Mouse (Mus musculus): ENCODE data around the gene Zfp750.
A peak's percentile ranks its signal among the peaks of the same experiment; 100 is the strongest.

Gene Zfp750

DNA sequence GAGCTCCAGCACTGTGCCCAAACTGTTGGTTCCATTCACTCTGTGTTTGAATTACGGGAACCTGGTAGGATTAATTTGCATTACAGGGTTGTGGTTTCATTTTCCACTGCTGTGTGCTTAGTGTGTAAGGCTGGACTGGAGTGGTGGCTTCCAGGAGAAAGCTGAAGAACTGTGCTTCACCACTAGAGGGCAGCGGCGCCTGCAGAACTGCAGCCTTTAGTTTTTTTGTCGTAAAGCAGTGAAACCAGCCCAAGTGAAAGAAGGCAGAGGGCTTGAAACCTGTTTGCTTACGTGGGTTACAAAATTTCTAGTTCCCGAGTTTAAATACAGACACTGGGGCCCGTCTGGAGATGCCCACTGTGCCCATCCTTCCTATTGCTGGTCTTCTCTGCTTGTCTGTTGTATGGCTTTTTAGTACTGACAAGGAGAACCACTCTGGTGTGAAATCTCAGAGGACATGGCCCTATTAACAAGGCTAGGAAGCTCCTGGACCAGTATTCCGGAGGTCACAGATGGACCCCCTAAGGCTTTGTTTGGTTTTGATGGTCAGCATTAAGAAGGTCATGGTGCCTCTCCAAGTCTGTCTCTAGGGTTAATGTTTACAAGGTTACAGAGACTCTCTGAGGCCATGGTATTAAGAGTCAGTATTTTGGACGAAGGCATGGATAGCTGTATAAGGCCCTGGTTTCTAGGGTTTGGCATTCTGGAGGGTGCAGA lies 43.3 kb downstream of the Zfp750 start:
- DNase-seq (ENCODE audit: low spot score in 2 of 2): peak; percentile 44 to 65

- DNase-seq (ENCODE audit: low spot score in 2 of 2): no peak
These were observed 44.3 kb downstream of the Zfp750 start for GRCm38 (mm10) chr11:121474831-121475230.

- no peak for DNase-seq (ENCODE audit: low spot score in 2 of 2)
These were observed 51.7 kb downstream of the Zfp750 start for GRCm38 (mm10) chr11:121467408-121467807.
